Mouse (Mus musculus) urinary bladder, postnatal 4 days (tissue): ENCODE measurements around the gene Flywch2.
A peak's percentile ranks its signal among the peaks of the same experiment; 100 is the strongest.
"Not testable (repeated sequence)": the region's sequence is repeated elsewhere in the genome, so short reads cannot be mapped to it uniquely, and the experiment has no call there.

Experiments used
- DNase-seq, 2 experiments: peaks; one replicate each; pipeline ENCODE4 v3.0.0; 2021 to 2022; ENCODE audit warnings: low spot score in 2 of 2

The Flywch2 gene

DNA sequence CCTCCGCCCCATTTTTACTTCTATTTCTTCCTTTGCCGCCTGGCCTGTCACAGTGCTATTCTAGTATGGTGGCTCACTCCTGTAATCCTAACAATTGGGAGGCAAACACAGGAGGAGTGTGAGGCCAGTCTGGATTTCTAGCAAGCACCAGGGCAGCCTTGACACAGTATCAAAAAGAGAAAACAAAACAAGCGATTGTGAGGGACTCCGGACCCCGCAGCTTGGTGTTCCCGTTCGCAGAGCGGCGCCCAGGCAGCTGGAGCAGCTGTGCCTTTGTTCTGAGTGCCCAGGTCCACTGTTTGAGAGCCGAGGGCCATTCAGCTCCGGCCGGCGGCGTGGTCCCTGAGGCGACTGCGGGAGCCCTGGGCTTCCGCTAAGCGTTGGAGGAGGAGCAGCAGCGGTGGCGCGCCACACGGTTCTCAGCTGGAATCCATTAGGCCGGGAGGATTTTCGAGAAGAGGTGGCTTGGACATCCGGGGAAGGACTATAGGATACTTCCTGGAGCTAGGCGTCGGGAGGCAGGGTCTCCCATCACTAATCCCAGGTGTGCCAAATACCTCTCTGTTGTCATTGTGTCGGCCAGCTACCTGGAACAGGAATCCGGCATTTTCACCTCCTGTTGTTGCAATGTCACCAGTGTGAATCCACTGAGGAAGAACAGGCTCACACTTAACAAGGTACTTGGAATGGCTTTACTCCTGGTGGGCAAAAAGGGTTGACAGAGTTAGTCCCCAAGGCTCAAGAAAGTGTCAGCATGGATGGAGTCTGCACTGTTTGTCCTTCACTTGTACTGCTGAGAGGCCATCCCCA lies 4.6 kb upstream of the Flywch2 start, which contains the start of gene Srrm2:
Gene Srrm2 (plus strand): TSS at position 264 of the 810 bp plus-strand sequence.
- peak in 1 of 2 experiments; percentile 48 for DNase-seq

DNA sequence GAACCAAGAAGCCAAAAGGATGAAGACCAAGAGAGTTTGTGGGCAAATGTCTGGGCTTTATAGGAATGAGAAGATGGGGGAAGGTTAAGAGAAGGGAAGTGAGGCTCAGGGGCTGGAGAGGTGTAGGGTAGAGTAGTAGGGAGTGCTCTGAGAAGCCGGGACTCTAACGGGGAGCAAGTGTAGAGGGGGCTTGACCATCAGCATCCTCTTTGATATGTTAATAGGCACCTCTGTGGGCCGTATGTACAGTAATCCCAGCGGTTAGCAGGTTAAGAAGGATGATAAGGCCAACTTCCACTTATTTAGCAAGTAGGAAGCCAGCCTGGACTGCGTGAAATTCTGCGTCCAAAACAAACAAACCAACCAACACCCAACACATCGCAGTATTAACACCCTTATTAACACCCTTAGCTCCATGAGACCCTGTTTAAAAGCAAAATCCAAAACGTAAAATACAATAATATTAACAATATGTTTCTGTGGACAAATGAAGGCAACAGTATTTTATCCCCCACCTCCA lies 3.9 kb upstream of the Flywch2 start:
- no peak for DNase-seq

GRCm38 (mm10) chr17:23788973-23789372 lies 3.1 kb upstream of the Flywch2 start:
- DNase-seq = no peak

GRCm38 (mm10) chr17:23786510-23786931 lies 640 bp upstream of the Flywch2 start:
- no peak for DNase-seq

DNA sequence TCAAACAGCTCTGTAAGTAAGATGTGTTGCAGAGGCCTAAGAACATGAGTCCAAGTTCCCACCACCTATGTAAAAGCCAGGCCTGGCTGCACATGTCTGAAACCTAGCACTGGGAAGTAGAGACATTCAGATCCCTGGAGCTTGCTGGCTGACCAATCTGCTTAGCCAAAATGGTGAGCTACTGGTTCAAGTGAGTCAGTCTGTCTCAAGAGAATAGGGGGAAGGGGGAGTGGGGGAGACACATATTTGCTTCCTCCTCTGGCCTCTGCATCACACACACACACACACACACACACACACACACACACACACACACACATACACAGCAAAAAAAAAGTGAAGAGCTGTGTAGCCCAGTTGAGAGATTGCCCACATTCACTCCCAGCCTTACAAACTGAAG lies 2.5 kb downstream of the Flywch2 start:
- no peak for DNase-seq

DNA sequence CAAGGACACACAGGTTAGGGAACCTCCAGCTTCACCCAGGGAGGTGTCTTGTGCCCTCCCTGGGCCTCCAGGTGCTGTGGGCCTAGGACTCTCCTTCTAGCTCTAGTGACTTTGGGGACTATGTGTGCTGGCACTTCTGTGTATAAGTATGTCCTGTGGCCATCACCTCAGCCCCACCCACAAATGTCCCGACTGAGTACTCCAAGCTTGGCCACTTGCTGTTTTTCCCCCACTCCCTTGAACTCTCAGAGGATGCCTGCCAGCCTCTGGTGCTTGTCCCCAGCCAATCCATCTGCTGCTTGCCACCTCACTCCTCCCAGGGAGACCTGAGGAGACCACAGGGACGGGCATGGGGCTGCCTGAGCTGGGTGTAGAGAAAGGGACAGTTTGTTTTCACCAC lies 7.4 kb downstream of the Flywch2 start:
- DNase-seq = no peak

DNA sequence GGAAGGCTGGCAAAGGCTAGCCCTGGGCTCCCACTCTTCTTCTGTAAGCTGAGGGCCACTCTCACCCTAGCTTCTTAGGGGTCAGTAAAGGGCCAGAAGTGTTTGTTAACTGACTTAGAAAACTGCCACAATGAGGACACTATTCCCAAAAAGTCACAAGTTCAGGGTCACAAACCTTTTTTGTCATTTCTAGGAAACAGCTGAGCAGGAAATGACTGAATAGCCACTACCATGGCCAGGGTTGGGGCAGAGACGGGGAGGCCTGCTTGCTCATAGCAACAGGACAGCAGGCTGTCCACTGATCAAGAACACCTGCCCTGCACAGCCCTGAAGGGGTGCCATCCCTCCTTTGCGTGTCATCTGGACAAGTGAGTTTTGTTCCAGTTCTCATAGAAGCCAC lies 8.7 kb downstream of the Flywch2 start:
- no peak for DNase-seq

- DNase-seq = no peak
These were observed 9.7 kb downstream of the Flywch2 start for GRCm38 (mm10) chr17:23776216-23776615.

- DNase-seq = peak; percentile 70 to 80
These were observed 11.8 kb downstream of the Flywch2 start for GRCm38 (mm10) chr17:23774090-23774489.

DNA sequence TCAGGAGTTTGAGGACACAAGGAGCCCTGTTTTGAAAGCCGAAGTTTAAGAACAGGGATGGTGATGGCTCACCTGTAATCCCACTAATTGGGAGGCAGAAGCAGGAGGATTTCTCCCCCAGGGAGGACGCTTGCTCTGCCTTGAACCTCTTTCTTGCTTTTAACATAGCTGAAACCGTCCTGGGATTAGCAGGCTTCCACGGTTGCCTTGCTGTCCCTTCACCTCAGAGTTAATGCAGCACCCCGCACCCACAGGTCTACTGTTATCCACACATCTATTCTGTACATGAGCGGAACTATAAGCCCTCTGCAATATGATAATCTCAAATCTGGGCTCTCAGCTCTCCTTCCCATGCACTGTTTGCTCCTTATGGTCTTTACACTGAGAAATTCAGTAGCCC lies 12.2 kb downstream of the Flywch2 start:
- DNase-seq = no peak

GRCm38 (mm10) chr17:23772219-23772556 lies 13.7 kb downstream of the Flywch2 start:
- not testable (repeated sequence) for DNase-seq

DNA sequence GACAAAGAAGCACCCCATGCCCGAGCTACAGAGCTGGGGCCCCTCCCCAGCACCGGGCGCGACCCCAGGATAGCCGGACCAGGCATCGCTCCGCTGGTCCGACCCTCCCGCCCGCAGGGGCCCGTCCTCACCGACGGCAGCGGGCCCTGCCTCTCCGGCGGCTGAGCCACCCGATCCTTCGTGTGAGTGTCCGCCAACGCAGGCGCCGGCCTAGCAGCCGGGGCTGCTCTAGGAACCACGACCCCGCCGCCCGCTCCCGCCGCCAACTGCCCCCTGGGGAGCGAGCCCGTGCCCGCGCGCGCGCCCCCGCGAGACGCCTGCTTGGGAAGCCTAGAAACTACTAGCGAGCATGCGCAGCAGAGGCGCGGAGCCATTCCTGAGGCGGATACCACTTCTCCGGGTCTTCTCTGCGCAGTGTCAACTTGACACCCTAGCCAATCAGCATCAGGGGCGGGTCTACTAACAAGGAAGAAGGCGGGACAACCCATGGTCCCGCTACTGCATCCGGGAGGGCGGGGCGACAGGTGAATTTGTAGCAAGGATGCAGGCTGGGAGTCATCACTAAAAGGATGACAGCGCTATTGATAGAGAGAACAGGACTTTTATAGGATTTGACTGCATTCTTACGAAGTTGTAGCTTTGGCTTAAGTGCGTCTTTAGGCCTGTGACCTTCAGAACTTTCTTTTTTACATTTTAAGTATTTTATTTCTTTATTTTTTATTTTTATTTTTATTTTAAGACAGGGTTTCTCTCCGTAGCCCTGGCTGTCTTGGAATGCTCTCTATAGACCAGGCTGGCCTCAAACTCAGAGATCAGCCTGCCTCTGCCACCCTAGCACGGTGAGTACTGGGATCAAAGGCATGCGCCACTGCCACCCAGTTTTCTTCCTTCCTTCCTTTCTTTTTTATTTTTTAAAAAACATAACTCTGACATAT lies 14.3 kb downstream of the Flywch2 start, which contains the start of gene Flywch1:
Gene Flywch1 (minus strand): TSS at position 319 of the 935 bp plus-strand sequence.
- peak; percentile 96 to 97 for DNase-seq

DNA sequence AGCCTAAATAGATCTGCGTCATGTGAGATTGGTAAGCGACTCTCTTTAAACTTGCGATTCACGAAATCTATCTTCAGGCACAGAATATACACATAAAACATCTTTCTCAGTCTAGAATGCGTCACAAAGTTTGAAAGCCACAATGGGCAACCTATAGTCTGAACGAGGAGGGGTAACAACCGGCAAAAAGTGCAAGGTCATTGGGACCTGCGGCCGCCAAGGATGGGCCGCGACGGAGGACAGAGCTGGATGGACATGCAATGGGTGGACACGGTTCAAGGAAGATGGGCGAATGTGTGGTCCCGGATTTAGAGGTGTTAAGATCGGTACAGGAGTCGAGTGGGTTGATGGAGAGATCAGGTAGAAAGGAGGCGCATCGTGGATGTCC lies 15.0 kb downstream of the Flywch2 start:
- DNase-seq = no peak

DNA sequence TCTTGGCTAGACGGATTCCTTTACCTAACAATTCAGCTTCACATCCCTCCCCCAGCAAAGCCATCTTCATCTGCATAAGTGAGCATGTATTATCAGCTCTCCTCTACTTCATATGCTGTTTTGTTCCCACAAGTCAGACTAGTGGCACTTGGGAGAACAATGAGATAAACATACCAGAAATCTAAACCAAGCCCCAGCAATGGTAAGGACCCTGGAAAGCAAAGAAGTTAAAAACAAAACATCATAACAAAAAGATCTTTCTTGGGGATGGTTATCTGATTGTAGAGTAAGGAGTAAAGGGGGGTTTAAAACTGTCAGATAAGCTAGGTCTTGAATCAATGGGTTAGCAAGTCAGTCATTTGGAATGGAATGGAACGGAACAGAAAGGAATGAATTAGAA lies 15.4 kb downstream of the Flywch2 start:
- DNase-seq = no peak

DNA sequence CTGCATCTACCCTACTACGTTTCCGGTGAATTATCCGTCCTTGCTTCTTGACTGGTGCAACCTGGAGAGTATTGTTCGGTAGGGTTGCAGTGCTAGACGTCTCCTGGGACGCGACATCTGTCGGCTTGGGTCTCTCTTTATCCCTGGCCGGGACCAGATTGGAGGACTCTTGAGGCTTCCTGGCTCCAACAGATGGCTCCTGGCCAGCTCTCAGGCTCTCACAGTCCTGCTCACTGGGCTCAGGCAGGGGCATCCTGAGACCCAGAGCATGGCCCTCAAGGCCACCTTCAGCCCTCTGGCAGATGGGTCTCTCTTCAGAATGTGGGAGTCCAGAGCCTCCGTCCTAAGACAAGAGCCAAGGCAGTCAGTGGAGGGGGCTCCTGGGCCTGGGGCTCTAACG lies 22.9 kb downstream of the Flywch2 start:
- no peak for DNase-seq

GRCm38 (mm10) chr17:23761155-23761554 lies 24.7 kb downstream of the Flywch2 start:
- DNase-seq = no peak

GRCm38 (mm10) chr17:23760231-23760630 lies 25.6 kb downstream of the Flywch2 start:
- DNase-seq = no peak

- no peak for DNase-seq
These were observed 27.1 kb downstream of the Flywch2 start for GRCm38 (mm10) chr17:23758801-23759200.

- no peak for DNase-seq
These were observed 28.3 kb downstream of the Flywch2 start for GRCm38 (mm10) chr17:23757581-23757980.

GRCm38 (mm10) chr17:23755689-23756088 lies 30.2 kb downstream of the Flywch2 start:
- DNase-seq = no peak

- no peak for DNase-seq
These were observed 36.3 kb downstream of the Flywch2 start for GRCm38 (mm10) chr17:23749400-23750191.
